Mouse (Mus musculus) monocyte, adult 2 months (primary cell): ENCODE data around the gene Majin.

Experiments used
- DNase-seq, 2 experiments: peaks; one replicate each; pipeline ENCODE4 v3.0.0; 2022; ENCODE audit warnings: low spot score in 2 of 2, low read depth in 1 of 2

Majin gene

DNA sequence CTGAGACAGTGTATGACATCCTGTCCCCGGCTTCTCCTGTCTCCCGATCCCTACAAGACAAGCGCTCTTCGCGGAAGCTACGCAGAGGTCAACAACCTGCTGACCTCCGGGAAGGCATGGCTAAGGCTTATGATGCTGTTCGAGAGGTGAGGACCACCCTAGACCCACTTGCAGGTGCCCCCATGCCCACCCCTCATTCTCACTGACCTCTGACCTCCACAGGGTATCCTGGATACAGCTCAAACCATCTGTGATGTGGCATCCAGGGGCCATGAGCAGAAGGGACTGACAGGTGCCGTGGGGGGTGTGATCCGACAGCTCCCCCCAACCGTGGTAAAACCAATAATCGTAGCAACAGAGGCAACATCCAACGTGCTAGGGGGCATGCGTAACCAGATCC, 77.2 kb downstream of the Majin start:
- DNase-seq: no peak

DNA sequence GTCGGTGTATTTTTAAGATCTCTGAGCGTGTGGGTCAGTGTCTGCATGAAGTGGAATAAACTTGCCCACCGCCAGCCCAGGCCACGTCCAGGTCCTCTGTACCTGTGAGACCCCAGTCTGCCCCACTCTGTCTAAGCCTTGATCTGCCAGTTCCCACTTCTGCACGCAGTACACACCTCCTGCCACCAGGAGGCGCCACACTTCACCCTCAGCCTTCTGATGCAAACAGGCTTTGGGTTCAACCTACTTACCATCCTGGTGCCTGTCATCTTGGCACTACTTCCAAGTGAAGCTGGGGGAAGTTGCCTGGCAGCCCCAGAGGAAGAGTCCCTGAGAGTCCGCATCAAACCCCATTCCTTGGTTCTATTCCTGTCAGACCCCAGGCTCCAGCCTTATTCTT, 78.0 kb downstream of the Majin start:
- DNase-seq: peak; percentile 59 to 78

DNA sequence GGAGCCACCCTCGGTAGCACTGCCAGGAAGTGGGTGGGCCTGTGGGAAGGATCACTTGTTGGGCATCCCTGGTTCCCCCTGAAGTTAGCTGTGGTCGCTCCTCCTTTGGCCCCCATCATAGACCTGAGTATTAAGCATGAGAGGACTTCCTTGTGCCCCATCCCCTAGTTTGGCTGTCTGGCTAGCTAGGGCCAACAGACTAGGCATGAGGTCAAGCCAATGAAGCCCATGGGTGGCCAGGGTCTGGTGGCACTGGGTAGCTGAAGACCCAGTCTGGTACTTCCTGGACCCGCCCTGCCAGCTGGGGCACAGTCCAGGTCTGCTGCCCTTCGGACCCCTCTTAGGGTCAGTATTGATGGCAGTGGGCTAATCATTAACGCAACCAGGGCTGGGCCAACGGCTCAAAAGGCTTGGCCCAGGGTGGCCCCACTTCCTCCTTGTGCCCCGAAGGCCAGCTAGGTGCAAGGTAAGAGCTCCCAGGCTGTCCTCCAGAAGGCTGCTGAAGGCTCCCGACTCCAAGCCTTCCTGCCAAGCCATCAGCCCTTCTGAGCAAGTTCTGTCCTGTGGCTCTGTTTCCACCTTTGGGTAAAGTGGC, 78.7 kb downstream of the Majin start:
- DNase-seq: no peak

DNA sequence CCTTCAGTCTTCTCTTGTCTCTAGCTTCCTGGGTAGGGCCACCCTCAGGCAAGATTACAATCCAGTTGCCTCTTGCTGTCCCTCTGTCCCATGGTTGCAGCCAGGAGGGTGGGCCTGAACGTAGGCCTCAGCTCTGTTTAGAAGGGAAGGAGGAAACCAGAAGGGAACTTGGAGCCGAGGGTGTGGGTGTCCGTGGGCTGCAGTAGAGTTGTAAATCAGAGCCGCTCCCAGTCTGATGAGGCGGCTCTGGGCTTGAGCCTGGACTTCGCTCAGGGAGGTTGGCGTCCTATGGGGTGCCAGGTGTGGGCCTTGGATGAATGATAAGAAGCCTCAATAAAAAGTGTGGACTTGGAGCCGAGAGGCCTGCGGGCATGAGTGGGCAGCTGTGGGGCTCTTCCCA, 80.0 kb downstream of the Majin start:
- DNase-seq: no peak

DNA sequence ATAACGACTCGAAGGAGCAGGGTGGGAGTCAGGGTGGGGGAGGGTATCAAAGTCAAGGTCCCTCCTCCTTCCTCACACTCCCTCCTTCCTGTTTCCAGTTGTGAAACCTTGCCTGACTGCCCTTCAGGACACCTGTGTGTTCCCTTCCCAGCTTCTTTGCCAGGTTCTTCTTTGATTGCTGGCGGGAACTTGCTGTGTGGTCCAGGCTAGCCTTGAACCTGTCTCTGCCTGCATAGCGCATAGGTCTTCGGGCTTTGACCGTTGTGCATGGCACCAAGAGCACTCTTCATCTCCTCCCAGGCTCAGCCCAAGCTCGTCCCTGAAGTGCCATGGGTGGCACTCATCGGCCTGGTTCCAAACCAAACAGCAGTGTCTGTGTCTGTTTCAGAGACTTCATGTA, 80.8 kb downstream of the Majin start:
- no peak for DNase-seq

DNA sequence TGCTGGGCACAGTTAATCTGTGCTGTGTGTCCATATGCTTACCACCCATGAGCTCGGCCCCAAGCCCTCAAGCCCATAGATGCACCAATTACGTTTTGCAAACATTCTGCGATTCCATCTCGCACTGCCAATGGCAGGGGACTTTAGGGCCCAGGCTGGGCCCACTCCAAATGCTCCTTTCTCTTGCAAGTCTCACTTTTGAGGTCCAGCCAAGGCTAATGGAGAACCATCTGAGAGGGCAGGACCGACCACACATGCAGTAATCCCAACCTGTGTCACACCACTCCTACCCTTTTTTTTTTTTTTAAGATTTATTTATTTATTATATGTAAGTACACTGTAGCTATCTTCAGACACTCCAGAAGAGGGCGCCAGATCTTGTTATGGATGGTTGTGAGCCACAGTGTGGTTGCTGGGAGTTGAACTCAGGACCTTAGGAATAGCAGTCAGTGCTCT, 81.6 kb downstream of the Majin start:
- no peak for DNase-seq

DNA sequence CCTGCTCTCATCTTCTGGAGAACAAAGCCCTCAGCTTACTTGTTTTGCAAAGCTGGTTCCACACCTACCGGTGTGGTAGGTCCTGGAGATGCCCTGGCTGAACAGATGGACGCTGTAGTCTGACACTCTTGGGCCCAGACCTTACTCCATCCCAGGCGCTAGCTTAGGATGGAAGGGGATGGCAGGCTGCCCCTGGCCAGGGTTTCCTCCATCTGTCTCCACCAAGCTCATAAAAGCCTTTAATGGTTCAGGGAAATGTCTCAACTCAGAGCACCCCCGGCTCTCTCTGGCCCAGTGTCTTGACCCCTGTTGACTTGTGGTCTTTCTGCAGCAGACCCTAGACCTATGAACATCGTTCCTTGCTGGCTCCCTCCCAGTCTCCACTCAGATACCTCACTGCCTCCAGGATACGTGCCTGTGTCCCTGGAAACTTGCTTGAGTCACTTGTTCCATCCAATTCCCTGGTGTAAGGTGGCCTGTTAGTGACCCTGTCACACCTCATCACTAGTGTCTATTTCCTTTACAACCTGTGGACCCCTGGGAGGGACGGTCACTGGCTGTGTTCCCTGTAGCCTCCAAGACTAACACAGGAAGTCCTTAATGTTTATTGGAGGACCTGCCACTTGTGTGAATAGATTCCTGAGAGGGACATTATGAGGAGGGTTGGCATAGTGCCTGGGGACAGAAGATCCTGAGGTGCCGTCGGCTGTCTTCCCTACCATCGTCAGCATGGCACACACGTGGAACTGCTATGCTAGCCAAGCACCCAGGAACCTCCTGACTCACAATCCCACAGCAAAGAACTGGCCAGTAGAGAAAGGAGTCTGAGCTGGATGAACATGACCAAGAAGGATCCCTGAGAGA, 83.3 kb downstream of the Majin start:
- no peak for DNase-seq

DNA sequence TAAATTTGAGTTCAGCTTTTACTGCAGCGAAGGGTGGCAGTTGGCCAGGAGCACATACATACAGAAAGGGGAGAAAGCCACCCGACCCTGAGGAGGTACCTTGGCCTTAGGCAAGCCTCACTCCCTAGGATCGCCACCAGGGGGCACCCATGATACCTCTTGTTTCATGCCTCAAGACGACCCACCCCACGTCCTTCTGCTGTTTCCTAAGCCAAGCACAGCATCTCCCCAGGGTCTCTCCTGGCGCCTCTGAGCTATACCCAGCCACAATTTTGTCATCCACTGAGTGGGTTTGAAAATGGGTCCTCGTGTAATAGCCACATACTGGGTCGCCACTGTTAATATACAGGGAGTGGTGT, 84.0 kb downstream of the Majin start:
- peak; percentile 62 to 82 for DNase-seq

DNA sequence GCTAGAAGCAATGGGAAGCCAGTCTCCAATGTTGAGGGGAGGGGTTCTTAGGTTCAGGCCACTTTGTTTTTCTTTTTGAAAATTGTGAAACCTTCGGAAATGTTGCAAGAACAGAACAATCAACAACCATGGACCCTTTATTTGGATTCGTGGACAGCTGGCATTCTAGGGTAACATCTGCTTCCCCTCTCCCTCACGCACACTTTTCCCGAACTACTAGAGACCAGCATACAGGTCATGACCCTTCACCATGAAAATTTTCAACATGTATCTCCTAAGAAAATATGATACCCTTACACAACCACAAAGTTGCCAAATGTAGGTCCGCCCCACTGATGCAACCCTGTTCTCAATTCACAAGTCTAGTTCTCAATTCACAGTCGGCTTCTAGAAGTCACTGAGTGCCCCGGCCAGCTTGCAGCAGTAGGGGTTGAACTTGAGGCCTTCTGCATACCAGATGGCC, 84.5 kb downstream of the Majin start:
- DNase-seq: peak; percentile 64 to 76

DNA sequence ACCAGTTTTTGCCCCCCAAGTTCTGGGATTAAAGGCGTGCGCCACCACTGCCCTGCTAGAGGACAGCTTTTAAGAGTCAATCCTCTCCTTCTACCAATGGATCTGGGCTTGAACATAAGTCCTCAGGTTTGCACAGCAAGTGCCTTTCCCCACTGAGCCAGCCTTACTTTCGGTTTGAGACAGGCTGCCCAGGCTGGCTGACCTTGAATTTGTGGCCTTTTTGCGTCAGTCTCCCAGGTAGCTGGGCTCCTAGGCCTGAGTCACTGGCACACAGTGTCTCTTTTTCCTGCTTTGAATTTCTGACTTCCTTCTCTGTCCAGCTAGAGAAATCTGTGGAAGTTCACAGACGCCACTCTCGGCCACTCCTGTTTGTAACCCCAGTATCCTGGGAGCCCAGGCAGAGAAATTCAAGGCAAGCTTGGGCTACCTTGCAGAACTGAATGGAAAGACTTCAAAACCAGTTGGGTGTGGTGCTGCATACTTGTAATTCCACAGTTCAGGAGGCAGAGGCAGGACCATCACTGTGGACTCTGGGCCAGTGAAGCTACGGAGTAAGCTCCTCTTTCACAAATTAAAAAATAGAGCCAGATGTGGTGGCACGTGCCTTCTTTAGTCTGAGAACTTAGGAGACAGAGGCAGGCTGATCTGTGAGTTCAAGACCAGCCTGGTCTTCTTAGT, 85.7 kb downstream of the Majin start:
- DNase-seq: no peak

DNA sequence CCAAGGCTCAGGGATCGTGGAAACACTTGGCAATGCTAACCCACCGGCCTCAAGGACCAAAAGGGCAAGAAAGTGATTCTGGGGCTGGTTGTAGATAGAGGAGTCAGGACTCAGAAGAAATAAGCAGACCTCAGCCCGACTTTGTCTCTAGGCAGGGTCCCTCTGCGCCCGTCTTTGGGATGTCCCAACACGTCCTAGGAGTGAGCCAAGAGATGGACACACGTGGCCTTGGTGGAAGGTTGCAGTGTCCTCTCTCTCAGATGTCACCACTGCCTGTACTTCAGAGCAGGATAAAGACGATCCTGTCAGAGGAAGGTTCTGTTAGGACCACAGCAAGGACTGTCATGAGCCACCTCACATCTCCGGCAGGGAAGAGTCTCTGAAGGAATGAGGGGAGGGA, 86.5 kb downstream of the Majin start:
- DNase-seq: no peak

DNA sequence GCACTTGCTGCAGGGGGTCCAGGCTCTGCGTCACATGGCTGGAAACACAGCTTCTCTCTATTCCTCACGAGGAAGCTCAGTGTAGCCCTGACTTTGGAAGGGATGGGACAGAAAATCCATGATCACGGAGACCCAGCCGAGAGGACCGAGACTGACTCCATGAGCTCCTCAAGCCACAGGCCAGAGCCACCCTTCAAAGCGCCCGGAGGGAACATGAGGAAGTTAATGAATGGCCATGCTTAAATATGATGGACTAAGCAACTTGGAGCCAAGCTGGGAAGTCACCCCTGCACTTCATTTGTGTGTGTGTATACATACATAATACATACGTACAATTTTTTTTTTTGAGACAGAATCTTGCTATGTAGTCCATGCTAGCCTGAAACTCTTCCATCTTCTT, 87.0 kb downstream of the Majin start:
- DNase-seq: no peak

DNA sequence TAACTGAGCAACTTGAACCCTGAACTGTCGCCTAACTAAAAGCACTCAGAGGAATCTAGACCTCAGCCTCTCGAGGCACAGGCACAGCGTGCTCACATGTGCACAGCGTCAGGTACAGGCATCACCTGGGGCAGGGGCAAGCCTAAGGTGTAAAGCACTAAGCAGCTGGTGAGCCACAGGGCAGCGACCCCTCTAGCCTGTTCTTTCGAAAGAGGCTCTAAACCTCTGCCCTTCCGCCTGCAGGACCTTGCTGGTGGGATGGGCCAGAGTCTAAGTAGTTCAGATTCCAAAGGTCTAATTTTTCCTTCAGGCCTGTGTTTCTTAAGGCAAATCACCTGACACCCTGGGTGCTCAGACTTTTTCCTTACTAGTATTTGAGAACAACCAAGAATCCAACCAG, 87.9 kb downstream of the Majin start:
- no peak for DNase-seq

DNA sequence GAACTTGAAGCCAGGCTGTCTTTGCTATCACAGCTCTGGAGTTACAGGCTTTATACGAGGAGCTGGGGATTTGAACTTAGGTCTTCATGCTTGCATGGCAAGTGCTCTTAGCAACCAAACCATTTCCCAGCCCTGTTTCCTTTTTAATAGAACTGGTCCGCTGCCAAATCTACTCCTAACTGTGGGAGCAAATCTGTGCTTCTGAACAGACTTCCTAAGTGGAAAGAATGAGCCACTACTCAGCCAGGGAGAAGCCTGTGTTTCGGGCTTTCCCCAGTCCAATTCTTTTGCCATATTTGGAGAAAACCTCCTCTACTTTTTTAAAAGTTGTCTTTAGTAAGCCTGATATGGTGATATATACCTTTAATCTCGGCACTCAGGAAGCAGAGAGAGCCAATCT, 88.5 kb downstream of the Majin start:
- DNase-seq: no peak

DNA sequence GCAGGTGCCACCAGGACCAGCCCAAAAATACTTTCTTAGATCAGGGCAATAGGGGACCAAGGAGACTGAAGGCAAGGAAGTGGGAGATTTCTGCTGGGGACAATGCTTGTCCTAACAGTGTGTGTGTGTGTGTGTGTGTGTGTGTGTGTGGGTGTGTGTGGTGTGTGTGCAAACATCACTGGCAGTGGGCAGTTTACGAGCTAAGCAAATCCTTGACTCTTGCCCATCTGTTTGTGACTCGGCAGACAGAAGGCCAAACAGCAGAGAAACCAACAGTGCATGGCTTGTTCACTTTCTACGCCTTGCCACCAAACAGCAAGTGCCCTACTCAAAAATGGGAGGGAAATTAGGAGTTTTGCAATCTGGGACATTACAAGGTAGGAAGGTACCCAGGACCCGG, 89.4 kb downstream of the Majin start:
- no peak for DNase-seq
